Mouse (Mus musculus): ENCODE results near the gene Slc40a1. TPM values are rescaled to one million over a fixed set of nuclear protein-coding genes. Genes with fewer than 3 reads are reported as not detected.

Gene Slc40a1
- polyA plus RNA-seq, 1 experiment from 2014 or later: 120 TPM

GRCm38 (mm10) chr1:45924516-45924915, 1.8 kb downstream of the Slc40a1 start:
- Histone ChIP-seq H3K27ac (ENCODE audit: low read depth) (no peak overlapping the region), H3K4me1 (replicated peaks; ENCODE audit: control insufficient read depth, insufficient read depth, low read length) (0 out of 2 replicates have a peak, but pooled peaks cover 8% of the 10 kb centered on the region), H3K36me3 (ENCODE audit: control insufficient read depth, insufficient read depth, low read length) (no peaks in the 10 kb centered on the region), H3K9ac (ENCODE audit: low read length) (peak overlapping the region; percentile 42; the same call in 1 of the 2 replicates), H3K9me3 (ENCODE audit: control insufficient read depth, low read length) (no peaks in the 10 kb centered on the region), H3K27me3 (replicated peaks; ENCODE audit: control insufficient read depth, insufficient read depth, low read length) (peaks cover 10% of the 10 kb centered on the region; the same call in 1 of the 2 replicates), H3K4me2 (ENCODE audit: low read length) (peak overlapping the region; percentile 94), H3K4me3 (ENCODE audit: low read depth, low read length) (peak overlapping the region; percentile 76)
- DNase-seq (ENCODE audit: low spot score) (no peak), ATAC-seq (replicated peaks; ENCODE audit: low FRiP score, low TSS enrichment, low read depth) (no peak)
- WGBS: 36% methylated on average over 7 of the region's 7 CpGs

GRCm38 (mm10) chr1:45923306-45923705, 3.0 kb downstream of the Slc40a1 start:
- Histone ChIP-seq H3K9ac (ENCODE audit: low read length) (no peak overlapping the region), H3K27me3 (replicated peaks; ENCODE audit: control insufficient read depth, insufficient read depth, low read length) (peaks cover 10% of the 10 kb centered on the region; the same call in 1 of the 2 replicates), H3K9me3 (ENCODE audit: control insufficient read depth, low read length) (no peaks in the 10 kb centered on the region), H3K27ac (ENCODE audit: low read depth) (no peak overlapping the region), H3K4me3 (ENCODE audit: low read depth, low read length) (peak overlapping the region; percentile 76), H3K36me3 (ENCODE audit: control insufficient read depth, insufficient read depth, low read length) (peaks cover 6% of the 10 kb centered on the region), H3K4me2 (ENCODE audit: low read length) (peak overlapping the region; percentile 94), H3K4me1 (replicated peaks; ENCODE audit: control insufficient read depth, insufficient read depth, low read length) (0 out of 2 replicates have a peak, but pooled peaks cover 8% of the 10 kb centered on the region)
- 56% methylated on average over 4 of the region's 4 CpGs for WGBS
- DNase-seq (ENCODE audit: low spot score) (no peak), ATAC-seq (replicated peaks; ENCODE audit: low FRiP score, low TSS enrichment, low read depth) (no peak)

GRCm38 (mm10) chr1:45920703-45921102, 5.6 kb downstream of the Slc40a1 start:
- Histone ChIP-seq H3K4me3 (ENCODE audit: low read depth, low read length) (no peak overlapping the region), H3K4me1 (replicated peaks; ENCODE audit: control insufficient read depth, insufficient read depth, low read length) (0 out of 2 replicates have a peak, but pooled peaks cover 4% of the 10 kb centered on the region), H3K27ac (ENCODE audit: low read depth) (no peak overlapping the region), H3K4me2 (ENCODE audit: low read length) (no peak overlapping the region), H3K9me3 (ENCODE audit: control insufficient read depth, low read length) (no peaks in the 10 kb centered on the region), H3K36me3 (ENCODE audit: control insufficient read depth, insufficient read depth, low read length) (peaks cover 20% of the 10 kb centered on the region), H3K27me3 (replicated peaks; ENCODE audit: control insufficient read depth, insufficient read depth, low read length) (no peaks in the 10 kb centered on the region), H3K9ac (ENCODE audit: low read length) (no peak overlapping the region)
- DNase-seq (ENCODE audit: low spot score) (no peak), ATAC-seq (replicated peaks; ENCODE audit: low FRiP score, low TSS enrichment, low read depth) (no peak)
- 57% methylated on average over 3 of the region's 3 CpGs for WGBS

- no peak overlapping the region for H3K9ac ChIP-seq (ENCODE audit: low read length)
- no peak for ATAC-seq (replicated peaks; ENCODE audit: low FRiP score, low TSS enrichment, low read depth)
- 100% methylated on average over 1 of the region's 1 CpGs for WGBS
- H3K4me1 ChIP-seq (replicated peaks; ENCODE audit: control insufficient read depth, insufficient read depth, low read length): 0 out of 2 replicates have a peak, but pooled peaks cover 4% of the 10 kb centered on the region
- no peak overlapping the region for H3K4me3 ChIP-seq (ENCODE audit: low read depth, low read length)
- H3K27ac ChIP-seq (ENCODE audit: low read depth): no peak overlapping the region
- no peak for DNase-seq (ENCODE audit: low spot score)
- no peak overlapping the region for H3K4me2 ChIP-seq (ENCODE audit: low read length)
- H3K27me3 ChIP-seq (replicated peaks; ENCODE audit: control insufficient read depth, insufficient read depth, low read length): no peaks in the 10 kb centered on the region
- peaks cover 26% of the 10 kb centered on the region for H3K36me3 ChIP-seq (ENCODE audit: control insufficient read depth, insufficient read depth, low read length)
- no peaks in the 10 kb centered on the region for H3K9me3 ChIP-seq (ENCODE audit: control insufficient read depth, low read length)
These were observed 6.6 kb downstream of the Slc40a1 start for GRCm38 (mm10) chr1:45919752-45920151.

- 77% methylated on average over 4 of the region's 4 CpGs for WGBS
- peak; percentile 60; the same call in 1 of the 2 replicates for ATAC-seq (replicated peaks; ENCODE audit: low FRiP score, low TSS enrichment, low read depth)
- no peak overlapping the region for H3K27ac ChIP-seq (ENCODE audit: low read depth)
These were observed 9.1 kb downstream of the Slc40a1 start for GRCm38 (mm10) chr1:45917136-45917803.

GRCm38 (mm10) chr1:45916174-45916573, 10.1 kb downstream of the Slc40a1 start:
- H3K9ac ChIP-seq (ENCODE audit: low read length): no peak overlapping the region
- no peak overlapping the region for H3K4me2 ChIP-seq (ENCODE audit: low read length)
- WGBS: 57% methylated on average over 3 of the region's 3 CpGs
- no peak for DNase-seq (ENCODE audit: low spot score)
- H3K9me3 ChIP-seq (ENCODE audit: control insufficient read depth, low read length): no peaks in the 10 kb centered on the region
- no peaks in the 10 kb centered on the region for H3K4me1 ChIP-seq (replicated peaks; ENCODE audit: control insufficient read depth, insufficient read depth, low read length)
- H3K27ac ChIP-seq (ENCODE audit: low read depth): no peak overlapping the region
- peaks cover 39% of the 10 kb centered on the region for H3K36me3 ChIP-seq (ENCODE audit: control insufficient read depth, insufficient read depth, low read length)
- H3K27me3 ChIP-seq (replicated peaks; ENCODE audit: control insufficient read depth, insufficient read depth, low read length): no peaks in the 10 kb centered on the region
- no peak overlapping the region for H3K4me3 ChIP-seq (ENCODE audit: low read depth, low read length)
- ATAC-seq (replicated peaks; ENCODE audit: low FRiP score, low TSS enrichment, low read depth): no peak

More at GRCm38 (mm10) chr1:45917136-45917803, 9.1 kb downstream of the Slc40a1 start:
- no peaks in the 10 kb centered on the region for H3K4me1 ChIP-seq (replicated peaks; ENCODE audit: control insufficient read depth, insufficient read depth, low read length)
- H3K27me3 ChIP-seq (replicated peaks; ENCODE audit: control insufficient read depth, insufficient read depth, low read length): no peaks in the 10 kb centered on the region
- H3K9ac ChIP-seq (ENCODE audit: low read length): no peak overlapping the region
- H3K9me3 ChIP-seq (ENCODE audit: control insufficient read depth, low read length): no peaks in the 10 kb centered on the region
- DNase-seq (ENCODE audit: low spot score): no peak
- no peak overlapping the region for H3K4me2 ChIP-seq (ENCODE audit: low read length)
- H3K36me3 ChIP-seq (ENCODE audit: control insufficient read depth, insufficient read depth, low read length): peaks cover 32% of the 10 kb centered on the region
- H3K4me3 ChIP-seq (ENCODE audit: low read depth, low read length): no peak overlapping the region

GRCm38 (mm10) chr1:45914236-45914635, 12.1 kb downstream of the Slc40a1 start:
- Histone ChIP-seq H3K9me3 (ENCODE audit: control insufficient read depth, low read length) (no peaks in the 10 kb centered on the region), H3K27ac (ENCODE audit: low read depth) (no peak overlapping the region), H3K4me1 (replicated peaks; ENCODE audit: control insufficient read depth, insufficient read depth, low read length) (no peaks in the 10 kb centered on the region), H3K4me3 (ENCODE audit: low read depth, low read length) (no peak overlapping the region), H3K36me3 (ENCODE audit: control insufficient read depth, insufficient read depth, low read length) (peaks cover 45% of the 10 kb centered on the region), H3K27me3 (replicated peaks; ENCODE audit: control insufficient read depth, insufficient read depth, low read length) (no peaks in the 10 kb centered on the region), H3K4me2 (ENCODE audit: low read length) (no peak overlapping the region), H3K9ac (ENCODE audit: low read length) (no peak overlapping the region)
- no peak for ATAC-seq (replicated peaks; ENCODE audit: low FRiP score, low TSS enrichment, low read depth)
- no peak for DNase-seq (ENCODE audit: low spot score)
- 91% methylated on average over 4 of the region's 4 CpGs for WGBS

- DNase-seq (ENCODE audit: low spot score) (peak; percentile 68), ATAC-seq (replicated peaks; ENCODE audit: low FRiP score, low TSS enrichment, low read depth) (peak; percentile 90)
- H3K27ac ChIP-seq (ENCODE audit: low read depth): peak overlapping the region; percentile 55
- H3K27me3 ChIP-seq (replicated peaks; ENCODE audit: control insufficient read depth, insufficient read depth, low read length): no peaks in the 10 kb centered on the region
- H3K4me1 ChIP-seq (replicated peaks; ENCODE audit: control insufficient read depth, insufficient read depth, low read length): peaks cover 15% of the 10 kb centered on the region
- 13% methylated on average over 5 of the region's 5 CpGs for WGBS
- H3K36me3 ChIP-seq (ENCODE audit: control insufficient read depth, insufficient read depth, low read length): peaks cover 8% of the 10 kb centered on the region
- no peak overlapping the region for H3K9ac ChIP-seq (ENCODE audit: low read length)
- no peaks in the 10 kb centered on the region for H3K9me3 ChIP-seq (ENCODE audit: control insufficient read depth, low read length)
- H3K4me3 ChIP-seq (ENCODE audit: low read depth, low read length): no peak overlapping the region
- H3K4me2 ChIP-seq (ENCODE audit: low read length): peak overlapping the region; percentile 14; the same call in 1 of the 2 replicates
These were observed 21.1 kb downstream of the Slc40a1 start for GRCm38 (mm10) chr1:45905107-45905821.

Measured in intestine, embryonic 14.5 days (tissue).